Mouse (Mus musculus) adrenal gland, adult 2 months (tissue): ENCODE results near the gene Pick1. TPM values are rescaled to one million over a fixed set of nuclear protein-coding genes. Genes with fewer than 3 reads are reported as not detected.

Experiments used
- DNase-seq: peaks from one replicate; pipeline ENCODE4 v3.0.0; 2021
- polyA plus RNA-seq: library from polyadenylated mRNA; depleted of rRNA; stranded (reverse); fragments of >200 nt; gene quantifications from 2 replicates; pipeline ENCODE4 v1.2.3, GENCODE M21; 2012; rRNA removed
- total RNA-seq, 2 experiments: library from RNA; stranded (reverse); gene quantifications; 2 replicates each; pipeline ENCODE4 v1.2.3; 2021

Gene Pick1
- total and polyA plus RNA-seq, 3 experiments: 14.6 to 19.7 (median 18.5) TPM

GRCm38 (mm10) chr15:79270317-79271123 lies 41.5 kb downstream of the Pick1 start:
- peak; percentile 82 for DNase-seq

- DNase-seq: no peak
Measured at GRCm38 (mm10) chr15:79271124-79271746, 42.3 kb downstream of the Pick1 start.

GRCm38 (mm10) chr15:79273020-79273419 lies 44.0 kb downstream of the Pick1 start:
- no peak for DNase-seq

DNA sequence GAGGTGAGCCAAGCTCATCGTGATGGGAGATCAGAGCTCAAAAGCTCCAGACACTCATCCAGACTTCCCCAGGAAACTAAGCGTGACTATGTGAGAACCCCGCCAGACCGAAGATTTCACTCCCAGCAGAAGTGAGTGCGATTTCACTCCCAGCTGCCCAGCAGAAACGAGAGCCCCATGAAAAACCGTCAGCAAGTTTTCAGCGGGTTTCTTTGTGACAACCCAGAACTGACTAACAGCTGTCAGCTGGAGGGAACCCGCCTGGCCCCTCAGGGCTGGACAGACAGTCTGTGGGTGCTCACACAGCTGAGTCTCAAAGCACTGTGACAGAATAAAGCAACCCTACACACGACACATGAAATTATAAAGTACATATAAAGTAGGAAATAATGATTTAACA lies 48.8 kb downstream of the Pick1 start:
- no peak for DNase-seq

- DNase-seq: no peak
Measured at GRCm38 (mm10) chr15:79280209-79280608, 51.2 kb downstream of the Pick1 start.

- DNase-seq: no peak
Measured at GRCm38 (mm10) chr15:79280850-79281249, 51.9 kb downstream of the Pick1 start.

DNA sequence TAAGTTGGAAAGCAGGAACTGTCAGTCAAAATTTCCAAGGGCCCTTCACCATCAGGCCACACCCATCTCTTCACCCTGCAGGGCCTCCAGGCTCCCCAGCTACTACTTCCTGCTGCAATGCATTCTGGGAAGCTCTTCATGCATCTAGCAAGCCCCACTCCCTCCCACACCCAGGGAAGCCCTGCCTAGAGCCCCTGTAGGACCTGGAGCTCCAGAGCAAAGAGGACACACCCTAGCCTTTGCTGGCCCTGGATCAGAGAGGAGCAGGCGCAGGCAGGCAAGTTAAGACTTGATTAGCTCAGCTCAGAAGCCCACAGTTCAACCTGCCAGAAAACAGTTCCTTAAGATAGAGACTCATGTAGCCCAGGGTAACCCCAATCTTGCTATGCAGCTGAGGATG lies 52.4 kb downstream of the Pick1 start:
- DNase-seq: no peak

GRCm38 (mm10) chr15:79282434-79282833 lies 53.5 kb downstream of the Pick1 start:
- DNase-seq: no peak

DNA sequence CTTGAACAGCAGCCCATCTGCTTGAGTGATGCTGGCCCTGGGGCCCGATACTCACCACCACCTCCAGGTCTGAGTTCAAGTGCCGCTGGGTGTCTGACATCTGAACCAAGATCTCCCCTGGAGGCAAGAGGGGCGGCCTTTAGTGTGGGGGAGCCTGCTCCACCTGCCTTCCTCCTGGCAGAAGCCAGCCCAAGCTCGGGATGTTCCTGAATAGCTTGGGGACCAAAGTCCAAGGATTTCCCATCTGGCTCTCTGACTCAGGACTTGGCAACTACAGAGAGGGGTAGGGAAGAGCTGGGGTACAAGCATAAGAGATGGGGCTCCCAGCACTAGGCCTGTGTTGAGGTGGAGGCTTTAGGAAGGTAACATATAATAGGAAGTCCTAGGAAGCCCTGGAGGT lies 54.4 kb downstream of the Pick1 start:
- DNase-seq: no peak

DNA sequence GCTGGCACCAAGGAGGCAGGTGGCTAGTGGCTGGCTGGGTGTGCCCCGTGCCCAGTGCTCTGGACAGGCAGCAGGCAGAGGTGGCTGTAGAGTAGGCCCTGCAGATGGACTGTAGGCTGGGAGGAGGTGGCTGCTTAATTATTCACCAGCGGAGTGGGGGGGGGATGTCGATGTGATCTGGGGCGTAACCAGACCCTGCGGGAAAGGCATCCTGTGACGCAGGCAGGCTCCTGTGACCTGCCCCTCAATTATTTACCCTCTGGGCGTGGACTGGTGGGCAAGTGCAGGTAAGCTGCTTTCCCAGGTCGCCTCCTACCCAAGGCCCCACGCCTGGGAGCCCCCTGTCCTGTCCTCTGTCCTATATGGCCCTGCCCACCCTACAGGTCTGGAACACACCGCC lies 56.4 kb downstream of the Pick1 start, which contains the start of gene Baiap2l2:
Gene Baiap2l2, minus strand, starts transcription at position 139 of the 400 bp plus-strand sequence.
- DNase-seq: no peak

- no peak for DNase-seq
Measured at GRCm38 (mm10) chr15:79286141-79286540, 57.2 kb downstream of the Pick1 start.

- no peak for DNase-seq
Measured at GRCm38 (mm10) chr15:79287091-79287490, 58.1 kb downstream of the Pick1 start.

DNA sequence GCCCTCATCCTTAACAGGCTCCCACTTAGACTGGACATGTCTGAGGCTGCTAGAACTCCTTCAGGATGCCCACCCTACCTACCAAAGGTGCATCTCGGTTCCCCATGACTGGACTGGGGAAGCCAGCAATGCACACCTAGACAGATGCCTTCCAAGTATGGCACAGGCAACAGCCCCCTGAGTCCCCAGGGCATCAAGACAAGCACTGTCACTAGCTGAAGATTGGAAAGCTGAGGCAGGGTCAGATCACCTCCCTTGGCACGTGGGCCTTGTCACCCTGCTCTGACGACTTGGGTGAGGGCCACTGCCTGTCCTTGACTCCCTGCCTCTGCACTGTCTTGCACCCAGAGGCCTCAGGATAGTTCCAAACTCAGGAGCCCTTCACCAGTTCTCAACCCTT lies 59.4 kb downstream of the Pick1 start:
- no peak for DNase-seq

- no peak for DNase-seq
Measured at GRCm38 (mm10) chr15:79289441-79289840, 60.5 kb downstream of the Pick1 start.

DNA sequence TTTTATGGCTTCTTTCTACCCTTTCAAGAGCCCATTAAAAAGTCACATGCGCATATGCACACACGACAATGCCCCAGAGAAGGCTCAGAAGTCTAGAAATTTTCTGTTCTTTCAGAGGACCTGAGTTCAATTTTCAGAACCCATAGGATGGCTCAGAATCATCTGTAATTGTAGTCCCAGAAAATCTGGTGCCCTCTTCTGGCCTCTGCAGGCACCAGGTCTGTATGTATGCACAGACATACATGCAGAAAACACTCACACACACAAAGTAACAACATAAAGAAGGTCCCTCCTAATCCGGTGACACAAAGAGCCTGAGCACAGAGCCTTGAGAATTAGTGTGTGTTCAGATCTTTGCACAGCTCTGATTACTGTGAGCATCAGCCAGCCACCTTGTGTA lies 61.4 kb downstream of the Pick1 start:
- DNase-seq: no peak

DNA sequence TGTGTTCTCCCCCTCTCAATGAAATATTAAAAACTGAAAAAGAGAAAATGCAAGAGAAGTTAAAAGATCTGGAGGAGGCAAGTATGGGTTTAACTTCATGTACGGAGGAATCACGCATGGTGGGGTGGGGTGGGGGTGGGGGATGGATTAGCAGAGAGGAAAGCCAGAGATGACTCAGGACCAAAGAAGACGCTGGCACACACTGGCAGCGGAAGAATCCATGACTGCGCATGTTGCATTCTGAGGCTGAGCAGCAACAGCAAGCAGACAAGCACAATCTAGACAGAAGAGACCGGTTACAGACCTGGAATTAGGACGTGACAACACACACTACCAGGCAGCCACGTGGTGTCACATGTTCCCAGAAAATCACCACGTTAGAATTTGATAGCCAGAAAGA lies 63.8 kb downstream of the Pick1 start:
- no peak for DNase-seq

GRCm38 (mm10) chr15:79298553-79298952 lies 69.6 kb downstream of the Pick1 start:
- DNase-seq: no peak

Other genes starting within 250 kb of the Pick1 start
- gene H1f0, start 200.7 kb upstream of the Pick1 start, total RNA-seq: 100 to 1,000 TPM in 1 of 2 experiments, 10 to 100 TPM in 1; 94.6 to 204 TPM
- 109 and 135 TPM in 2 replicates for gene H1f0, start 200.7 kb upstream of the Pick1 start, polyA plus RNA-seq
- under 1 TPM in 1 of 2 experiments, not detected in 1; 0.28 TPM for gene Galr3, start 187.3 kb upstream of the Pick1 start, total RNA-seq
- gene Galr3, start 187.3 kb upstream of the Pick1 start, polyA plus RNA-seq: 1.4 and 4.2 TPM in 2 replicates
- gene Ankrd54, start 166.3 kb upstream of the Pick1 start, total RNA-seq: 10 to 100 TPM; 20.1 to 27.2 TPM
- 91.9 and 101 TPM in 2 replicates for gene Ankrd54, start 166.3 kb upstream of the Pick1 start, polyA plus RNA-seq
- gene Eif3l, start 154.0 kb upstream of the Pick1 start, total RNA-seq: 100 to 1,000 TPM; 136 to 160 TPM
- gene Eif3l, start 154.0 kb upstream of the Pick1 start, polyA plus RNA-seq: 94.1 and 119 TPM in 2 replicates
- 10 to 100 TPM; 36.5 to 49.5 TPM for gene Micall1, start 120.3 kb upstream of the Pick1 start, total RNA-seq
- 61.7 and 65.0 TPM in 2 replicates for gene Micall1, start 120.3 kb upstream of the Pick1 start, polyA plus RNA-seq
- 100 to 1,000 TPM in 1 of 2 experiments, 10 to 100 TPM in 1; 92.8 to 151 TPM for gene Polr2f, start 88.2 kb upstream of the Pick1 start, total RNA-seq
- gene Polr2f, start 88.2 kb upstream of the Pick1 start, polyA plus RNA-seq: 48.1 and 48.3 TPM in 2 replicates
- gene 1700088E04Rik, start 87.9 kb upstream of the Pick1 start, total RNA-seq: 1 to 10 TPM; 5.2 to 9.9 TPM
- gene 1700088E04Rik, start 87.9 kb upstream of the Pick1 start, polyA plus RNA-seq: 8.1 and 10.8 TPM in 2 replicates
- 1 to 10 TPM in 1 of 2 experiments, under 1 TPM in 1; 0.89 to 2.5 TPM for gene Sox10, start 63.9 kb upstream of the Pick1 start, total RNA-seq
- 3.9 and 5.5 TPM in 2 replicates for gene Sox10, start 63.9 kb upstream of the Pick1 start, polyA plus RNA-seq
- gene Gm49486, start 218 bp downstream of the Pick1 start, total RNA-seq: not detected
- not detected in 2 replicates for gene Gm49486, start 218 bp downstream of the Pick1 start, polyA plus RNA-seq
- gene Slc16a8, start 25.6 kb downstream of the Pick1 start, total RNA-seq: not detected
- 0.07 and 0.61 TPM in 2 replicates for gene Slc16a8, start 25.6 kb downstream of the Pick1 start, polyA plus RNA-seq
- gene Baiap2l2, start 56.4 kb downstream of the Pick1 start, total RNA-seq: under 1 TPM in 1 of 2 experiments, not detected in 1; 0.24 TPM
- gene Baiap2l2, start 56.4 kb downstream of the Pick1 start, polyA plus RNA-seq: 1.5 and 8.5 TPM in 2 replicates
- gene Pla2g6, start 99.2 kb downstream of the Pick1 start, total RNA-seq: 10 to 100 TPM; 26.1 to 30.6 TPM
- gene Pla2g6, start 99.2 kb downstream of the Pick1 start, polyA plus RNA-seq: 47.8 and 50.1 TPM in 2 replicates
- 1 to 10 TPM; 7.2 to 9.5 TPM for gene Maff, start 117.4 kb downstream of the Pick1 start, total RNA-seq
- 3.2 and 3.4 TPM in 2 replicates for gene Maff, start 117.4 kb downstream of the Pick1 start, polyA plus RNA-seq
- gene Tmem184b, start 174.4 kb downstream of the Pick1 start, total RNA-seq: 10 to 100 TPM; 61.5 to 66.3 TPM
- 255 and 262 TPM in 2 replicates for gene Tmem184b, start 174.4 kb downstream of the Pick1 start, polyA plus RNA-seq
- 10 to 100 TPM; 74.6 to 87.7 TPM for gene Csnk1e, start 226.4 kb downstream of the Pick1 start, total RNA-seq
- gene Csnk1e, start 226.4 kb downstream of the Pick1 start, polyA plus RNA-seq: 59.2 and 65.3 TPM in 2 replicates